Mouse (Mus musculus): ENCODE data around the gene 0610010K14Rik.

The 0610010K14Rik gene

DNA sequence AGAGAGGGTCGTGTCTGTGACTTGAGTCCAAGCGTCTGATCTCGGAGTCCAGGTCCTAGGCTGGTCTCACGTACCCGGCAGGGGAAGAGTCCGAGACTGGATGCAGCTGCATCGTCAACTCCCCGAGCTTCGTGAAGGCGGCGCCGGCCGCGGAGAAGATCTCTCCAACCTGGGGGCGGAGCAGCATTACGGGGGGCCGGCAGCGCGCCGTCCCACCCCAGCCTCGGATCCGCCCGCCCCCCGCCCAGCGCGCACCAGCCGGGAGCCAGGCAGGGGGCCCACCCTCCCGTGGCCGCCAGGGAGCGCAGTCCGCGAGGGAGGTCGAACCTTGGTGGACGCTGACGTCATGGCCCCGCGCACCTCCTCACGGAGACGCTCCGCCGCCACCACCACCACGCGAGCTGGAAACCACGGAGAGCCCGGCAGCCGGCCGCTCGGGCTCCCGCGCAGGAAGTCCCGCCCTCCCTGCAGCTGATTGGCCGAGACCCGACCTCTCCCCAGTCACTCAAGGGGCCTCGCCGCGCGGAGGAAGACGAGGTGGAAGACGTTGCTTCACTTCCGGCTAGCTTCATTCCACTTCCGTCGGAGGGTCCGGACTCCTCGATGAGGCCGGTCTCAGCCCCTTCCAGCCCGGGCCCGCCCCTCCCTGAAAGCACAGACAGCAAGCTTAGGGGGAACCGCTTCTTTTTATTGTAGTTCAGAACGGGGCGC, at the start of gene 0610010K14Rik:
0610010K14Rik (minus strand) TSS at position 458 of the 711 bp plus-strand sequence.
- DNase-seq = peak; percentile 98

DNA sequence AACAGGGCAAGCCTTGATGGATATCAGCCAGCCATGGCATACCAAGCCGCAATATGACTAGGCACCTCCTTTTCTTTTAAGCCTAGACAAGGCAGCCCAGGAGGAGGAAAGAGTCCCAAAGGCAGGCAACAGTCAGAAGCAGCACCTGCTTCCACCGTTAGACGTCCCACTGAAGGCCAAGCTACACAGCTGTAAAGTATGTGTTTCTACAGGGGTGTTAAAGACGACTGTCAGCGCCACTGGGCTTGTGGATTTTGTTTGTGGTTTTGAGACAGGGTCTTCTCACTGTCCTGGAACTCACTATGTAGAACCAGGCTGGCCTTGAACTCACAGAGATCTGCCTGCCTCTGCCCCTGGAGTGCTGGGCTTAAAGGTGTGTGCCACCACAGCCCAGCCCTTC, 48.0 kb upstream of the 0610010K14Rik start:
- no peak for DNase-seq

DNA sequence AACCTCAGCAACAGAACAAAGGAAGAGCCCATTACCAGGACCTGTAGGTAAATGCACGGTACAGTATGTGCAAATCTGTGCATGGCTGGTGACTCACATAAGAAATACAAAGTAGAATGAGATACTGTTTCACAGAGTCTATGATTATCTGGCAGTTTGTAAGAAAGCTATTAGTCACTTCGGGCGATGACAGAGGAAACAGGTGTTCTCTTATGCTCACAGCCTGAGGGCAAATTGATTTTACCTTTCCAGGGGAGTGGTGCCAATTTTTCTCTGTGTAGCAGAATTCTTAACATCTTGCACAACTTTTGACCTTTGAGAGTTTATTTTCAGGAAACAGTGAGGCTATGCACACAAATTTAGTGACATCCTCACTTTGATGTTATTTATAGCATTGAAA, 47.0 kb upstream of the 0610010K14Rik start:
- no peak for DNase-seq

DNA sequence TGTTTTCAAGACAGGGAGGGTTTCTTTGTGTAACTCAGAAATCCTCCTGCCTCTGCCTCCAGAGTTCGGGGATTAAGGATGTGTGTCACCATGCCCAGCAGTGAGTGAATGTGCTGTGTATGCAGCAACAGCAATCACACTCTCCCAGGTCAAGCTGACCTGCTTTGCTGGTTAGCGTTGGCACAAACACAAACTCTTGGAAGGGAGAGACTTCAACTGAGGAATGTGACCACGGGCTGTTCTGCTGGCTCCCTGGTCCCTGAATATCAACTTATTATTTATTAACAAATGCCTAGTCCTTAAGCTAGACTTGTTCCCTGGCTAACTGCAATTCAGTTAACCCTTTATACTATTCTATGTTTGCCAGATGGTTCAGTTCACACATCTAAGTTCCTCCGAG, 46.0 kb upstream of the 0610010K14Rik start:
- peak; percentile 64 for DNase-seq

DNA sequence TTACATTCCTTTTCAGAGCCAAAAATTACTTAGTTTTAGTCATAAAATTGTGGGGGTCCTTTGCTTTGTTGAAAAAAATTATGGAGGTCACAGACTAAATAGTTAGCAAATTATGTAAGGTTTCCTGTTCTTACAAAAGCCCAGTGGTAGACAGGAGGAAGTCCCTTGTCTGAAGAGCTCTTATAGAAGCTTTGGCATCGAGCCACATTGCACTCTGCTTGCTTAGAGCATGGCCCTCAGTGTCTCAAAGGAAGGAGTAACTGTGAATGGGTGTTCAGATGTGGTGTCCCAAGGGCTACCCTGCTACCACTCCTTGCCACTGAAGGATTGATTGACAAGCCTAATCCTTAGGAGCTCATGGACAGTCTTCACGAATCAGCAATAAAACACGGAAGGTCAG, 42.7 kb upstream of the 0610010K14Rik start:
- DNase-seq = peak; percentile 33

DNA sequence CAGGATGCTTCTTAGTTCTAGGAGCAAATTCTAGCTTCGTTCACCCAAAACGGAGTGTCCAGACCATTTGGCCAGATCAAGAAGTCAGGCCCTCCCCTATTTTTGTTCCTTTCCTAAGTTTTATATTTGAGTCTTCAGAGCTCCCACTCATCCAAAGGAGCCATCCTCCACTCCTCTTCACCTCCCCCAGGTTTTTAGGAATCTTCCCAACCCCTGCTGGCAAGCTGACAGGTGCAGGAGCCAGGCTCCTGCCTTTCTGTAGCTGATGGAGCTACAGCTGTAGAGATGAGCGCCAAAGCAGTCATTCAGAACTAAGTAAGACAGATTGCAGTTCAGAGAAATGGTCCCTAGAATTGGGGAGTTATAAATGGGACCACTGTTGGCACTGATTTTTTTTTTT, 41.2 kb upstream of the 0610010K14Rik start:
- no peak for DNase-seq

DNA sequence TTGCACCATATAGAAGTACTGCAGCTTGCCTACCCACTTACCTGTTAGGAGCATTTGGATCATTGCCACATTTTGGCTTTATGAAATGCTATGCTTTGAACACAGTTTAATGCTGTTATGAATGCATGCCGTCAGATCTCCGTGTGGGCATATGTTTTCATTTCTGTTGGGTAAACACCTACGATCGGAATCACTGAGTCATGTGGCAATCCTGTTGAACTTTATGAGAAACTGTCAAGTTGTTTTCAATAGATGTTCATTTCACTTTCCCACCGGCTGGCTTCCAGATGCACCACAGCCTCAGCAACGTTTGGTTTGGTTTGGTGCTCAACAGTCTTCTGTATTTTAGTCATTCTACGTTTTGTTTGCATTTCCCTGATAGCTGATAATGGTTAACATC, 33.9 kb upstream of the 0610010K14Rik start:
- no peak for DNase-seq

DNA sequence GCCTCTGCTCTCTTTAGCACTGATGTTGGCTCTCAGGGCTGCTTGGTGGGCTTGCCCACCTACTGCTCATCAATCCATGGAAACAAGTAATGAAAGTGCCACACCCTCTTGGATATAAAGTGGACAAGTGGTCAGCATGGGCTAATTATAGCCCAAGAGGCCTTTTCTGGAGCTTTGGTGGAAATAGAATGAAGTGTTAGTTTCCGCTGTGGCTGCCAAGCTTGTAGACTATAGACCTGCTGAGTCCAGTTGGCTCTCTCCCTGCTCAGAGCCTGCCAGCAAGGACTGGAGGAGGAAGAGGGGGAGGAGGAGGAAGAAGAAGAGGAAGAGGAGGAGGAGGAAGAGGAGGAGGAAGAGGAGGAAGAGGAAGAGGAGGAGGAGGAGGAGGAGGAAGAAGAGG, 28.7 kb upstream of the 0610010K14Rik start:
- no peak for DNase-seq

DNA sequence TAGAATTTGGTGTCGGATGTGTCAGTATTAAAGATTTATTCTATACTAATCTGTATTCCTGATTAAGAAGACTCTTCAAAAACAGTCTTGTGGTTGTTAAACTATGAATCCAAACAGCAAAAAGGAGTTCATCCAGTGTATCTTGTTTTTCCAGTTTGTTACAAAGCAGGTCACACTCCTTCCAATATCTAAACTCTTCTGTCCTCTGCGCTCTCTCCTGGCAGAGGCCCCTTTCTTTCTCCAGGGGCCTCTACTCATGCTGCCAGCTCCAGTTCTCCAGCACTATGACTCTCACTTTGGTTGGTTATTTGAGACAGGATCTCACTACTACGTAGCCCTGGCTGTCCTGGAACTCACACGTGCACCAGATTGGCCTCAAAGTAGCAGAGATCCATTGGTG, 28.1 kb upstream of the 0610010K14Rik start:
- no peak for DNase-seq

DNA sequence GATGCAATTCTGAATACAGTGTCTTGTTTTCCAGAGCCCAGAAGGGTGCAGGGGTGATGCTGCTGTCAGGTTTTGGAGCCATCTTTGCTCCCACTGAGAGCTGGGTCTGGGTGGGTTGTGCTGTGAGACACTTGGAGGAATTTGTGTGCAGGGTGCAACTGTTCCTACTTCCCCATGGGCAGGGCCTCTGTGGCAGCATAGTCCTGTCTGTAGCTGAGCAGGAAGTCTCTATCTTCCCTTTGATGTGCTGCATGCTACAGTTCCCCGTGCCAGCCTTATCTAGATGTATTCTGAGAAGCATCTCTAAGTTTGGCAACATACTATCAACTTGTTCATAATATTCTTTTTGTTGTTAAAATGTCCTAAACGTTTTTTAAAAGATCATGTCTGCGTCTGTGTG, 27.5 kb upstream of the 0610010K14Rik start:
- DNase-seq = no peak

DNA sequence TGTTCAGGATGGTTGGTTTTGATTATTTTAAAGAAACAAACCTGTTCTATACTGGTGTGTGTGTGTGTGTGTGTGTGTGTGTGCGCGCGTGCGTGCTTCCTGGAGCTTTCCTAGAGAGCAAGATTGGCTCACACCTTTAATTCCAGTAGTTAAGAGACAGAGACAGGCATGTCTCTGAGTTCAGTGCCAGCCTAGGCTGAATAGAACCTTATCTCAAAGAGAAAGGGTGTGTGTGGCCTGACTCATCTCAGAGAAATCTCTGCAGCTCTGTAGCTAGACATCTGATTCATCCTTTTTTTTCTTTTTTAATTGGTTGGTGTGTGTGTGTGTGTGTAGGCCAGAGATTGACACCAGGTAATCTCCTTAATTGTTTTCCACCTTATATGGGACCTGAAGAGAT, 21.3 kb upstream of the 0610010K14Rik start:
- DNase-seq = no peak

DNA sequence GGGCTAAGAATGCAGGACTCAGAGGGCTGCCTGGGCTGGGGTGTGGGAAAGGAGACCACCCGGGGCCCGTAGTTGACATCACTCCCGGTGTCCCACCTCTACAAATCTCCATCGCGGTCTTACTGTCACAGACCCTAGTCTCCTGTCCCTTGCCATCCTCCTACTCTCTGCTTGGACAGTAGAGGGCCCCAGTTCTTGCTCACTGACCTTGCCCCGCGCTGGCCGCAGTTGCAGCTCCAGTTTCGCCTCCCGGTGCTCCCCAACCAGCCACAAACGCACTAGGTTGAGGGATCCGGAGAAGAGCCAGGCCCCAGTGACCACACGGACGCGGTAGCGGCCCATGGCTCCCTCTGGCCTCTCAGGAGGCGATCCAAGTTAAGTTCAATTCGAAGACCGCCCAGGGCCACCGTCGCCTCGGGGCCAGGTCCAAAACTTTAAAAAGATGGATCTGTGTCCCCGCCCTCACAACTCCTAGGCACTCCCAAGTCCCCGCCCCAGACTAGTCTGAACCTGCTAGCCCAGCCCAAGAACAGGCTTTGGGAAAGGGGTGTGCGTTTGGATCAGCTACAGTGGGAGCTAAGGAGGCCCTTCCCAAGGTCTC, 17.3 kb upstream of the 0610010K14Rik start, which contains the start of gene Alox12:
Alox12 (minus strand) TSS at position 423 of the 601 bp plus-strand sequence.
- peak; percentile 69 for DNase-seq

DNA sequence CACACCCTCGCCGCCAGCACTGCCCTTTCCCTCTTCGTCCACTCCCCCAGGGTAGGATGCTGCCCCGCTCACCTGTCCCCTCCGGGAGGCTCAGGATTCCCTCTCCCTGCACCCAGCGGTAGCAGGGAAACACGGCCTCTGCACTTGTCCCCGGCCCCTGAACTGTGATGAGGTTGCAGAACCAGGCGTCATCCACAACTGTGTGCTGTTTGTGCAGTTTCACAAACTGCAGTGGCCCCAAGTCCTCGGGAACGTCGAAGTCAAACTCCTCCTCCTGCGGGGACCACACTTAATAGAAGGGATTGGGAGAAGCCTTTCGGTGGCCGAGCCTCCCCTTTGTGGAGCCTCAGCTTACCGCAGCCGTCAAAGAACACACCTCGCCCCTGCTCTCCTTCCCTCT, 16.6 kb upstream of the 0610010K14Rik start:
- no peak for DNase-seq

DNA sequence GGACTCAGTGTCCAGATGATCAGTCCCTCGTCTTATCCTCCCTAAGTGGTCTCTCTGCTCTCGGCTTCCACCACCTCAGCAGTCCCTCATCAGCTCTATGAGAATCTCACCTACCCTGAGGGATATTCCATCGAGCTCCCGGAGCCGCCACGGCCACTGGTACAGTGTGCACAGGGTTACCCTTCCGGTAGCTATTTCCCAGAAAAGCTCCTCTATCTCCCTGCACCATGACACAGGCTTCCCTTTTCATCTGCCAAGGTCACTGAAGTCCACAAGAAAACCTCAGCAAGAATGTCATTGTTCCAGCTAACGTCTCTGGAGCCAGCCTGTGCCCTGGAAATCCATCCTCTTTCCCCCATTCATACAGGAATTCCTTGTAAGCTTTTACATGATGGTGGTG, 14.1 kb upstream of the 0610010K14Rik start:
- no peak for DNase-seq

DNA sequence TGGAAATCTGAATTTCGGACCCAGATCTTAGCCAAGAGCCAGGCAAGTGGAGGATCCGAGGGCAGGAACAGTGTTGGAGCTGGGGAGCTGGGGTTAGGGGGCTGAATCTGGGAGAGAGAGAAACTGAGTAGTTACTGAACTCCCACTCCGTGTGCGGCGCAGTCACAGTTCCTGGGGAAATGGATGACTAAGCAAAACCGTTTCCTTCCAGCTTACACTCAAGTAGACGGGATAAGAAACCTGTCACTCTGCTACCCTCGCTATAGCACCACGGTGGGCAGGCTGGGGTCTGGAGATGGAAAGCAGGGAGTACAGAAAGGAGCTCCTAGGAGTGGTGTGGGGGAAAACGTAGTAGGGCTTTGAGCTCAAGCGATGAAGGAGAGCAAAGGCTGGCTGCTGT, 12.4 kb upstream of the 0610010K14Rik start:
- DNase-seq = no peak

DNA sequence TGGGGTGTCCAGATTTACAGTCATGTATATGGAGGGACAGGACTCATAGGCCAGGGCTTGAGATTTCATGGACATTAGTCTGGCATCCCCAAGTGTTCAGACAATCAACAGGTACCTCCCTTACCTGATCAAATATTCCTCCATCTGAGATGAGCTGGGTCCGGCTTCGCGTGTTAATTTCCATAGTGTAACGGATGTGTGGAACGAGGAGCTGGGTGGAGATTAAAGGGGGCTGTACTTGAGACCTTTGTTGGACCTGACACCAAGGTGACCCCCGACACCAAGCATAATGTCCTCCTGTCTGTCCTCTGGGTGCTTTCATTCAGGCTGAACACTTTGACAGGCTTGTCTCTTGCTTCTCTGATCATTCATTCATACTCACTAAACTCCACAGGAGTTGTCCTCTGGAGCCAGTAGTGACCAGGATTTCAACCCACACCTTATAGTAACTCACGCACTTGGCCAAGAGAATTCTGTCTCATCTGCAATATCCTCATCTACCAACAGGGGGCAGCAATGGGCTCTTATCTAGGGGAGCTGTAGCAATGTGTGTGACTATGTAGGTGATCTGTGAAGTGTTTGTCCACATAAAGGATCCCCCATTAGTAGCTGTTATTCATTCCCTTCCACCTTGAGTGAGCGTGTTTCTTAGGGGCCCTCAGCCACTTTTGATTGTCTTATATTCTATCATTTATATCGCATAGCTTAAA, 9.6 kb upstream of the 0610010K14Rik start:
- peak; percentile 80 for DNase-seq

DNA sequence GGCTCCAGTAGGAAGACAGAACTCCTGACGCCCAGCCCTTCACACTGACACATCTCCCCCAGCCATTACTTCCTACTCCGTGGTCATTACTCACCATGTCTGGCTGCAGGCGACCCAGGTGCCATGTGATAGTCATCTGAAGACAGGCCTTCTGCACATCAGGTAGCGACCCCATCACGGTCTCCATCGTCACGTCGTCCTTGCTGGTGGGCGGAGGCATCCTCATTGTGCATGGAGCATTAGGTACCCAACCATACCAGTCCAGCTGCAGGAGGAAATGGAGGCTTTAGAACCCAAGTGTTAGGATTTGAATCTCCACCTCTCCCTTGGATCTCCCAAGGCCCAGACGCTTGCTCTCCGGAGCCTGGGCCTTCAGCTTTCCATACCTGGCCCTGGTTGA, 4.9 kb upstream of the 0610010K14Rik start:
- DNase-seq = no peak

DNA sequence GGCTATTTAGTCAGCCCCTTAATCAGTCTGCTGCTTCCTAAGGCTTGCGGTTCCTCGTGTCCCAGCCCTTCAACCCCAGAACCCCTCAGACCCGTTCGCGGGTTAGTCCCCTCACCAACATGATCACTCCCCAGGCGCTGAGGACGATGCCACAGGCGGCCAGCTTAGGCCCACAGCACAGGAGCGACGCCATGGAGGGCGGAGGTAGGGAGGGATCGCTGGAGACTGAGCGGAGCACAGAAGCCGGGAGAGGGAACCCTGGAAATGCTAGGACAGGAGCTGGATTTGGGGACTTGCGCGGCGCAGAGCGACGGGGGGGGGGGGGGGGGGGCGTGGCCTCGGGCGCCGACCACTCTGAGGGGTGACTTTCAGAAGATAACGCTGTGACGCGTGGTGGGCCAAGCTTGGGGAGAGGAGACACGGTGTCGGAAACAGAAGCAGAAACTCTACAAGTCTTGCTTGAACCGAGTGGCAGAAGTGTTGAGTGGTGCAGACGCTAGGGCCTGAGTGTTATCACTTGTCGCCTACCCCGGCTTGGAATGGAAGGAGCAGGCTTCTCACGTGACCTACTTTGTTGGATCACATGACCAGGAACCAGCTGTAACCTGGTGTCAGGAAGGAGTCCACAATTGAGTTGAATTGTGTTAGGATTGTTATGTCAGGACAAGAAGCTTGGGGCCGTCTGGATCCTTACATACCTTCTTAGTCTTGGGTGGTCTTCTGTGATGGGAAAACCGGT, 2.0 kb upstream of the 0610010K14Rik start, which contains the start of the genes Gm21988 and Rnasek:
Gm21988 (minus strand) TSS at position 290 of the 739 bp plus-strand sequence.
Rnasek (minus strand) TSS at position 302 of the 739 bp plus-strand sequence.
- DNase-seq = peak; percentile 92

DNA sequence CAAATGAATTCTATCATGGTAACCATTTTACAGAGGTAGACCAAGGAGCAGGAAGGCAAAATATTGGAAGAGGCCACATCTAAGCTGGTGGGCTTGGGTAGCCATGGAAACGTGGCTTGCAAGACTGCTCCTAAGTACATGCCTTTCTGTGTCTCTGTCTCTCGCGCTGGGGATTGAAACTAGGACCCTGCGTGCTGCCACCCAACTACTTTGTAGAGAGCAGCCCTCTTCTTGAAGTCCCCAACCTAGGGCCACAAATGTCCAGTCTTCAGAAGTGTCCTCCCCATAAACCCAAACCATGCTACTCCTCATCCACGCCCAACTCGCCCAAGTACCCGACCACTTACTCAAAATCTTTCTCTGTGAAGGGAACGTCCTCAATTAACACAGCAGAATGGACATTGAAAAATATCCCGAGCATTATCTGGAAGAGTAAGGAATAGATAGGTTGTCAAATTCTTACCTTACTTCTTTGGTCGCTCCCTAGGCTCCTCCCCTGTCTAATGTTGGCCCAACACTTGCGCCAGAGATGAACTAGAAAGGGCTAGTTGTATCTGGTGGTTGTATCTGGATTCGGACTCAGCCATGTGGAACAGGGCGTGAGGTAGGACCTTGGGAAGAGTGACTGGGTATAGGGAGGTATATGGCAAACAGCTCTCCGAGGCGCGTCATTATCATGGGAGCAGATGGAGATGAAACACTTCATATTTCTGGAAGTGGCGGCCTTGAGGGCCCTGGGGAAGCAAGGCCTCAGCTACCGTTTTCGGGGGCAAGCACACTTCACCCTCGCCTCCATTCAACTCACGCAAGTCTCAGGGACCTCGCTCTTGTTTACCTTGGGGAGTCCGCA, 1.1 kb upstream of the 0610010K14Rik start:
- peak; percentile 57 for DNase-seq

DNA sequence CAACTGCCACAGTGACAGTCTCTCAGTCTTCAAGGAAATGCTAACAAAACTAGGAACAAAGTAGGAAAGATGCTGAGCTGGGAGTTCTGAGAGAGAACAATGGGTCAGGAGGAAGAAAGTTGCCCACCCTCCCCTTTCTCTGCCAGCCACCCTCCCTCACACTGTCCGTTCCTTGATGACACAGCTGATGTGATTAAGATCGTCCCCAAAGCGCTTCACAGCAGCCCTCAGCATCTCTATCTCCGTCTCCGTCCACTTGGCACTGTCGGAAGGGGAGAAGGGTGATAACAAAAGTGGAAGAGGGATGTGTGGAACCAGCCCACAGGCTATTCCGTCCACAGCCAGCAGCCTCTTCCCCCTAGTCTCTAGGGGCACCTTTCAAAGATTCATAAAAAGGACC, 997 bp downstream of the 0610010K14Rik start:
- DNase-seq = peak; percentile 22

DNA sequence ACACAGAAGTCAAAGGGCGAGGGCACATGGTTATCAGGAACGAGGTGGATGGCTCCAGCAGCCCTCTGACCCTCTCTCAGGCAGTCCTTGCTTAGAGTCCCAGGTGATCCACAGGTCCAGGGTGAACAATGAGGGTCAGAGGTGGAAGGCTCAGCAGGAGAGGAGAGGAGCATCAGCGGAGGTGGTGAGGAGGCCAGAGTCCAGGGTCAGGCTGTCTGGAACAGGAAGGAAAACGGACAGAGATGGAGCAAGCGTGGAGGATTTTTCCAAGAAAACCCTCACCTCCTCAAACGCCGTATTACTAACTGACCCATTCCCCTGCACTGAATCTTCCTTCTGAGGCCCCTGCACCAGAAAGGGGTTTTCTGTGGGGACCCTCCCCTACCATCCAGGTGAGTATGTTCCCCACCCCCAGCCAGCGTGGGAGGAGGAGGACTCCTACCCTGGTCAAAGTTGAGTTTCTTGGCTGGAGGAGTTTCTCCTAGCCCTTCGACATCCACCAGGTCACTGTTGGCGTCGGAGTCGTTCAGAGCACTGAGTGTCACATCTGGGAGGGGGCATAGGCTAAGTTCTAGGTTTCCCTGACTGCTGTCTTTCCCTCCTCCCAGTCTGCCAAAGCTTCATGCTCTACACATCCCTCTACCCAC, 2.3 kb downstream of the 0610010K14Rik start:
- DNase-seq = peak; percentile 77

DNA sequence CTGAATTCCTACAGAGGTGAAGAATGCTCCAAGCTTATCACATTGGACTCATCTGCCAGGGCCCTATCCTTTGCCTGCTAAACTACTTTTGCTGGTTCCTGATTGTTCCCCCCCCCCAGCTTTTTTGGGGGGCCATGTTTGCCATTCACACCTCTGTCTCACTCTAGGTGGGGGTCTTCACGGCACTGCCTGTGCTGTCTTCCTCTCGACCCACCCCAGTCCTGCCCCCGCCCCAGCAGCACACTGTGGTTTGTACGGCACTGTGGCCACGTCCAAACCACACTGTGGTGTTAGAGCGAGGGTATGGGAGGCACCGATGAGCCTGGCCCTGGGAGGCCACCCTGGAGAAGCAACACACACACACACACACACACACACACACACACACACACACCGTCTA, 3.2 kb downstream of the 0610010K14Rik start:
- no peak for DNase-seq

Measured in kidney, adult 9 months (tissue).